Mouse (Mus musculus) heart, postnatal 0 days (tissue): ENCODE data around the gene Itsn2. TPM values are rescaled to one million over a fixed set of nuclear protein-coding genes. Genes with fewer than 3 reads are reported as not detected.

Experiments used
- ATAC-seq: fragments of 200-750 bp; cut with Nextera tagmentation; 2 replicates; pipeline ENCODE4 v1.8.0; 2017; ENCODE audit warnings: low read depth, moderate number of reproducible peaks, moderate library complexity; ENCODE audit not compliant: insufficient read depth
- DNase-seq: peaks from one replicate; pipeline ENCODE4 v3.0.0-alpha.2; 2016; ENCODE audit warnings: low spot score
- H3K27ac ChIP-seq: fragments of 300-500 bp; sonication (generic); 2 replicates; pipeline ENCODE4 v1.5.1; 2014; ENCODE audit warnings: low read depth, mild to moderate bottlenecking
- H3K27me3 ChIP-seq: fragments of 300-500 bp; sonication (generic); 2 replicates; pipeline ENCODE4 v1.6.1; 2014; ENCODE audit warnings: low read length, mixed read lengths; ENCODE audit not compliant: control insufficient read depth, insufficient read depth
- H3K36me3 ChIP-seq: fragments of 300-500 bp; sonication (generic); replicated peaks from 2 replicates; pipeline ENCODE4 v1.6.1; 2014; ENCODE audit warnings: low read length, mixed read lengths; ENCODE audit not compliant: control insufficient read depth, insufficient read depth
- H3K4me1 ChIP-seq: fragments of 300-500 bp; sonication (generic); 2 replicates; pipeline ENCODE4 v1.6.1; 2014; ENCODE audit warnings: antibody characterized with exemption; ENCODE audit not compliant: control insufficient read depth, insufficient read depth
- H3K4me2 ChIP-seq: fragments of 300-500 bp; sonication (generic); 2 replicates; pipeline ENCODE4 v1.6.1; 2014; ENCODE audit warnings: low read depth, mild to moderate bottlenecking, low read length, moderate library complexity
- H3K4me3 ChIP-seq: fragments of 300-500 bp; sonication (generic); 2 replicates; pipeline ENCODE4 v1.5.1; 2014; ENCODE audit warnings: low read depth, low read length
- H3K9ac ChIP-seq: fragments of 300-500 bp; sonication (generic); replicated peaks from 2 replicates; pipeline ENCODE4 v1.6.1; 2014; ENCODE audit warnings: low read depth, low read length, mixed read lengths
- H3K9me3 ChIP-seq: fragments of 300-500 bp; sonication (generic); replicated peaks from 2 replicates; pipeline ENCODE4 v1.6.1; 2016; ENCODE audit warnings: low read length; ENCODE audit not compliant: control insufficient read depth
- CTCF ChIP-seq: IDR thresholded peaks from 2 replicates; pipeline ENCODE4 v1.5.1; 2016; ENCODE audit warnings: antibody characterized with exemption, control low read depth, low read depth
- EP300 ChIP-seq: IDR thresholded peaks from 2 replicates; pipeline ENCODE4 v1.6.1; 2016; ENCODE audit warnings: antibody characterized with exemption, low read depth
- WGBS: fragments of 180-500 bp; shearing (Covaris S2); extraction: QIAGEN DNeasy Blood & Tissue Kit; methylation state at CpG from one replicate; pipeline ENCODE4 v1.1.7; 2014; 5-methylcytosine and 5-hydroxymethylcytosine counted together
- polyA plus RNA-seq: library from polyadenylated mRNA; unstranded; fragments of >200 nt; fragmentation: Nextera tagmentation; extraction: Ambion mirVana; gene quantifications from 2 replicates; pipeline ENCODE4 v1.2.1, GENCODE M21; 2015
- total RNA-seq: library from RNA; depleted of rRNA; stranded (reverse); fragments of >200 nt; gene quantifications from 2 replicates; pipeline ENCODE4 v1.2.3, GENCODE M21; 2014; ENCODE audit warnings: low replicate concordance

The Itsn2 gene
- total and polyA plus RNA-seq, 2 experiments from 2014 or later = 22.7 to 39.7 TPM

GRCm38 (mm10) chr12:4558013-4558412, 34.4 kb upstream of the Itsn2 start:
- H3K4me2 ChIP-seq = no peak overlapping the region
- H3K36me3 ChIP-seq = no peaks in the 10 kb centered on the region
- DNase-seq = no peak
- 93% methylated on average over 3 of the region's 3 CpGs for WGBS
- H3K4me1 ChIP-seq = peaks cover 19% of the 10 kb centered on the region; the same call in 1 of the 2 replicates
- no peaks in the 10 kb centered on the region for H3K27me3 ChIP-seq
- H3K27ac ChIP-seq = peak overlapping the region; percentile 71
- no peak for ATAC-seq
- no peaks in the 10 kb centered on the region for H3K9me3 ChIP-seq
- no peak overlapping the region for H3K4me3 ChIP-seq
- TF ChIP-seq CTCF = no peak
- TF ChIP-seq EP300 = no peak
- H3K9ac ChIP-seq = no peak overlapping the region

DNA sequence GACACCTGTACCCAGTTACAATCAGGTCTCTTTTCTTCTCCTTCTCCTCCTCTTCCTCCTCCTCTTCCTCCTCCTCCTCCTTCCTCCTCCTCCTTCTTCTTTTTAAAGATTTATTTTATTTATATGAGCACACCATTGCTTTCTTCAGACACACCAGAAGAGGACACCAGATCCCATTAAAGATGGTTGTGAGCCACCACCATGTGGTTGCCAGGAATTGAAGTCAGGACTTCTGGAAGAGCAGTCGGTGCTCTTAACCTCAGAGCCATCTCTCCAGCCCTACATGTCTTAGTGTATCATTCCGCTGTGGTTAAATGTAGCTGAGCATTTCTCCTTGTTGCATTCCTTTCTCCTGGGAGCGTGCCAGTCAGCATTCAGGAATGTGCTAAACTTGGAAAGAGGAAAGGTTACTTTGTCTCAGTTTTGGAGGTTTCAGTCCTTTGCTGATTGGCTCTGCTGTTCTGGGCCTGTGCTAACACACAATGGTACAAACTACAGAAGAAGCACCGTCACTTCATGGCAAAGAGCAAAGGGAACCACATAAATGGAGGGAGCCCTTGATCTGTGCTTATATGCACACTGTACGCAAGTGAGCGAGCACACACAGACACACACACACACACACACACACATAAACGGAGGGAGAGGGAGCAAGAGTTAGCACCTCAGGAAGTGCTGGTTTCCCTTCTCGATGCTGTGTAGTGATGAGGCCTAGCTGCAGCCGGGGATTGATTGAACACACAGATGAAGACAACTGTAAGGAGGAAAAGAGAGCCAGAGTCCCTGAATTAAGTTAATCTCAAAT, 33.8 kb upstream of the Itsn2 start:
- Histone ChIP-seq H3K4me1 (peaks cover 19% of the 10 kb centered on the region; the same call in 1 of the 2 replicates), H3K4me2 (no peak overlapping the region; the same call in 1 of the 2 replicates), H3K4me3 (no peak overlapping the region), H3K36me3 (no peaks in the 10 kb centered on the region), H3K9me3 (no peaks in the 10 kb centered on the region), H3K9ac (no peak overlapping the region), H3K27ac (peak overlapping the region; percentile 71), H3K27me3 (no peaks in the 10 kb centered on the region)
- 25% methylated on average over 9 of the region's 9 CpGs for WGBS
- ATAC-seq (peak; percentile 85), DNase-seq (peak; percentile 80)
- TF ChIP-seq CTCF (no peak), EP300 (no peak)

DNA sequence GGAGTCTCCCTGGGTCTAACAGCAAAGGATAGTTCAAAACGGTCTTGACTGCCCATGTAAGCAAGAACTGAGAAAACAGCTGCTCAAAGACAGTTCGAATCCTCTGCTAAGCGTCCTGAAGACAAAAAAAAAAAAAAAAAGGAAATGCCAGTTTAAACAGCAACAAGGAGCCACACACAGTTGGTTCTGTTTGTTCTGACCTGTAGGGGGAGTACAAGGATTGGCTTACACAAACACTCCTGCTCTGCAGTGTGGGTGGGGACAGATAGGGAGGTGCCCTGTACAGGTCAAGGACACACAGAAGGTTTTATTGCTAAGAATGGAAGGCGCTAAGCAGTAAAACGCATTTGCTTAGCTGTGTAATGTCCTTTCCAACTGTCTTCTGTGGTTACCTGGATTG, 20.6 kb upstream of the Itsn2 start:
- 29% methylated on average over 5 of the region's 5 CpGs for WGBS
- Histone ChIP-seq H3K27ac (no peak overlapping the region), H3K9me3 (no peaks in the 10 kb centered on the region), H3K27me3 (no peaks in the 10 kb centered on the region), H3K4me2 (no peak overlapping the region), H3K36me3 (no peaks in the 10 kb centered on the region), H3K4me3 (no peak overlapping the region), H3K9ac (no peak overlapping the region), H3K4me1 (no peaks in the 10 kb centered on the region)
- ATAC-seq (peak; percentile 82), DNase-seq (peak; percentile 45)
- TF ChIP-seq EP300 (no peak), CTCF (peak; percentile 75)

DNA sequence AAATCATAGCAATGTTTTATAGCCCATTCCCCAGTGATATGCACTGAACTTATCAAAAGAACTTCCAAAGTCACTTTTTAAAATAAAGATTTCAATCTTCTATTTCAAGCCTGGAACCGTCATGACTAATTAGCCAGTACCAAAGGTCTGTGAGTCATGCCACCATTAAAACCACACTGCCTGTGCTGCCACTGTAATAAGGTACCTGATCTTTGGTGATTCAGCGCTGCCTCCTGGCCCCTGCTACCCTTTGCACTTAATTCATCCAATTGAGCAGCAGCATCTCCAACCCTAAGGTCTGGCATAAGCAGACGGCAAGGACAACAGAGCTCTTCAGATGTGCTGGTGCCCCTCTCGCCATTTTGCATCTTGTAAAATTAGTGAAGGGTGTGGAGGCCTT, 18.4 kb upstream of the Itsn2 start:
- Histone ChIP-seq H3K27ac (no peak overlapping the region), H3K27me3 (no peaks in the 10 kb centered on the region), H3K4me3 (no peak overlapping the region), H3K4me2 (no peak overlapping the region), H3K9ac (no peak overlapping the region), H3K9me3 (no peaks in the 10 kb centered on the region), H3K36me3 (no peaks in the 10 kb centered on the region), H3K4me1 (no peaks in the 10 kb centered on the region)
- TF ChIP-seq EP300 (no peak), CTCF (no peak)
- 79% methylated on average over 4 of the region's 4 CpGs for WGBS
- DNase-seq (no peak), ATAC-seq (no peak)

- Histone ChIP-seq H3K9ac (no peak overlapping the region), H3K4me2 (no peak overlapping the region), H3K4me1 (no peaks in the 10 kb centered on the region), H3K27ac (0 out of 2 replicates have a peak overlapping the region, but pooled peaks have one; percentile 25), H3K4me3 (no peak overlapping the region), H3K36me3 (no peaks in the 10 kb centered on the region), H3K9me3 (no peaks in the 10 kb centered on the region), H3K27me3 (no peaks in the 10 kb centered on the region)
- no peak for TF ChIP-seq EP300
- TF ChIP-seq CTCF = no peak
- DNase-seq (no peak), ATAC-seq (no peak)
These were observed 10.1 kb upstream of the Itsn2 start for GRCm38 (mm10) chr12:4582326-4582725.

GRCm38 (mm10) chr12:4587846-4588245, 4.6 kb upstream of the Itsn2 start:
- no peak for ATAC-seq
- DNase-seq = no peak
- Histone ChIP-seq H3K4me3 (no peak overlapping the region), H3K4me2 (no peak overlapping the region), H3K27me3 (no peaks in the 10 kb centered on the region), H3K27ac (no peak overlapping the region), H3K36me3 (no peaks in the 10 kb centered on the region), H3K9ac (no peak overlapping the region), H3K9me3 (no peaks in the 10 kb centered on the region), H3K4me1 (peaks cover 9% of the 10 kb centered on the region; the same call in 1 of the 2 replicates)
- TF ChIP-seq EP300 = no peak
- no peak for TF ChIP-seq CTCF
- WGBS = 75% methylated on average over 2 of the region's 2 CpGs
